Mouse (Mus musculus): ENCODE data around the gene Srgap1.

Srgap1 gene

GRCm38 (mm10) chr10:122046904-122047726 lies at the start of gene Srgap1:
Srgap1 (minus strand) TSS chr10:122047315.
- no peak for DNase-seq (ENCODE audit: low spot score in 2 of 2)

DNA sequence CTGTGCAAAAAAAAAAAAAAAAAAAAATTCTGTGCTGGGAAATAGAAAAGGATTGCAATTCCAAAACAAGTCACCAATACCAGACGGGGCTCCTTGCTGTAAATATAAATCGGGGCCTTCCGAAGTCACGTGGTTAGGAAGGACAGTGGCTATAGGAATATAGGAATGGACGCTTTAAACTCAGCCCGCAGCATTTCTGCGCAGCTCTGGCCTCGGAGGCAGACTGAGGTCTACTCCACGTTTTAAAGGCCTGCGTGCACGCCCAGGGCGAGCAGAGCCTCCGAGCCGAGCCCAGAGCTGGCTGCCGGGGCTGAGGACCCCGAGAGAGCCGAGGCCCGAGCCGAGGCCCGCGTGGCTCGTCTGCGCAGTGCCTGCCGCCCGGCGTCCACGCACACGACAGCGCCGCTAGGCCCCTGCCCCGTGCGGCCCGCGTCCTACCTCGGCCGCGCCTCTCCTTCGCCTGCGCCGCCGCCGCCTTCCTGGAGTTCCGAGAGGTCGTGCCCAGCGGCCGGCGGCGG lies 49.4 kb upstream of the Srgap1 start:
- DNase-seq (ENCODE audit: low spot score in 2 of 2): no peak

DNA sequence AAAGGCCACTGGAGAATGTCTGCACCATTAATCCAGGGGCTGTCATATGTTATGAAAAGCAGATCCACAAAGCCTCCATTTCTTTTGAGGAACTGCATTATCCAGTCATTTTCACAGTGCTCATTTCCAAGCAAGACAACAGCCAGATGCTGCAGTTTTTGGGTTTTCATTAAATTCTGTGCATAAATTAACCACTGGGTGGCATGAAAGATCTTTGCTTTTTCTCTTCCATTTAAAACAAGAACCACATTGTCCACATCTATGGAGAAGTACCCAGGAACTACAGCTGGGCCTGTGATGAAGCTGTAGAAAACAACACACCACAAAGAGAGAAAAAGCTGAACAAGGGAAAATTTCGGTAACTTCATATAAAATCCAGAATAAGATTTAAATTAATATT lies 43.4 kb upstream of the Srgap1 start:
- no peak for DNase-seq (ENCODE audit: low spot score in 2 of 2)

- no peak for DNase-seq (ENCODE audit: low spot score in 2 of 2)
Measured at GRCm38 (mm10) chr10:122081352-122081751, 34.2 kb upstream of the Srgap1 start.

DNA sequence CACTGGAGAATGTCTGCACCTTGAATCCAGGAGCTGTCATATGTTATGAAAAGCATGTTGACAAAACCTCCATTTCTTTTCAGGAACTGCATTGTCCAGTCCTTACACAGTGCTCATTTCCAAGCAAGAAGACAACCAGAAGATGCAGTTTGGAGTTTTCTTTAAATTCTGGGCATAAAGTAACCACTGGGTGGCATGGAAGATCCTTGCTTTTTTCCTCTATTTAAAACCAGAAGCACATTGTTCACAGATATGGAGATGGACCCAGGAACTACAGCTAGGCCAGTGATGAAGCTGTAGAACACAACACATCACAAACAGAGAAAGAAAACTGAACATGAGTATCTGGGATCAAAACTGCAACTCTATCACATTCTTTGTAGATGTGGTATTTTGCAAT lies 22.0 kb upstream of the Srgap1 start:
- no peak for DNase-seq (ENCODE audit: low spot score in 2 of 2)

DNA sequence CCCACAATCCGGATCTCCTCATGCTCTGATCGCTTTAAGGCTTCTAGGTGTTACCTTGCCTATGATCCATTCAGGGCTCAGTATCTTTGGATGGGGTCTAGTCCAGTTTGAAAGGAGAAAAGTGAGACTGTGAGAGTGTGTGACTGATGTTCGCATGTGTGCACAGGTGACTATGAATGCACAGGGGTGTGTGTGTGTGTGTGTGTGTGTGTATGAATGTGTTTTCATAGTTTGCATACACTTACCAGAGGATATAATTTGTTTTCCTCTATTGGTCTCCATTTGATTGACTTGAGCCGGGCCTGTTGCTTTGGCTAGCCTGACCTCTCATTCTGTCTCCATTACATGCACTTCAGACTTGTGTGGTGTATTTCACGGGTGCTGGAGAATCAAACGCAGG lies 8.7 kb upstream of the Srgap1 start:
- no peak for DNase-seq (ENCODE audit: low spot score in 2 of 2)

DNA sequence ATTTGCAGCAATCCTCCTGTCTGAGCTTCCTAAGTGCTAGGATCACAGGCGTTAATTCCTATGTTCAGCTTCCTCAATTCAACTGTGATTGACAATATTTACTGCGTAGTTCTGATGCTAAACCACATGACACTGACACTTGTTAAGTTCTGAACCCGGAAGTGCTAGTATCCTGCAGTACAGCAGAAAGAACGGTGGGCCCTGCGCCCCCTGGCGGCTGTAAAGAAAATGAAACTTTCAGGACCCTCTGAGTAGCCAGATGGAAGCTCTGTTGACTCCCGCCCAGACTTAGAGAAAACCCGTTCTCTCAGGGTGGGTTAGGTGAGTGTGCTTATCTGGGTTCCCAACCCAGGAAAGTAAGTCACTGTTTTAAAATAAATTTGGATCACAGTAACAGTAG lies 7.4 kb upstream of the Srgap1 start:
- peak; percentile 22 to 36 for DNase-seq (ENCODE audit: low spot score in 2 of 2)

DNA sequence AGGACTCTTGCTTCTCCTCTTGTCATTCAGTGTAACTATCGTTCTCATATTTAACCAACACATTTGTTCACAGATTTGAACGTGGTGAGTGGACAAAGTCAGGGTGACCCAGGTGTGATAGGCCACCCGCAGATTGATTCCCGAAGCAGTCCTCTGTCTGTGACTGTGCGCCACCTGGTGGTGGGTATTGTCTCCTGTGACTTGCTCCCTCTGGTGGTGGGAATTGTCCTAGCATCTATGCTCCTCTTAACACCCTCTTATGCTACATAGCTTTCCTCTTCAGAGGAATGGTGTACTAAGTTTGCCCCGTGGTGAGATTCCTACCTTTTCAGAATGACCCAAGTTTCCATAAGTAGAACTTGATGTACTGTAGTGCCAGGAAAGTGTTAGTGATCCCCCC lies 4.7 kb upstream of the Srgap1 start:
- peak; percentile 57 to 77 for DNase-seq (ENCODE audit: low spot score in 2 of 2)

- DNase-seq (ENCODE audit: low spot score in 2 of 2): peak; percentile 45 to 62
Measured at GRCm38 (mm10) chr10:122047727-122048365, 731 bp upstream of the Srgap1 start.

GRCm38 (mm10) chr10:122046511-122046903 lies 608 bp downstream of the Srgap1 start:
- DNase-seq (ENCODE audit: low spot score in 2 of 2): no peak

- DNase-seq (ENCODE audit: low spot score in 2 of 2): no peak
Measured at GRCm38 (mm10) chr10:122045946-122046345, 1.2 kb downstream of the Srgap1 start.

DNA sequence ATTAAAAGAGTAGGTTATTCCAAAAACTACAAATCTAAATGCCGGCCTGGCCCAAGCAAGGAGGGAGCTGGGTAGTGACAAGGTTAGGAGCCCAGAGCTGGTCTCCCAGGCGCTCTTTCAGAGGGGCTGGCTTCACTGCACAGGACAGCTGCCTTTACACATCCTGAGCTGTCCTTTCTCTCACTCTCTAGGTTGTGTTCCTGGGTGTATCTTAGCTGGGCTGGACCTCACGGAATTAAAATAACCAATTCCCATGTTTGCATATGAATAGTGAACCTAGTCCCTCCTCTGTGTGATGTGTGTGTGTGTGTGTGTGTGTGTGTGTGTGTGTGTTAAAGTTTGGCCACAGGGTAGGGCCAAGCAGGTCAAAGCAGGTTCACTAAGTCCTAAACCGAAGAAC lies 2.2 kb downstream of the Srgap1 start:
- no peak for DNase-seq (ENCODE audit: low spot score in 2 of 2)

GRCm38 (mm10) chr10:122040372-122040771 lies 6.7 kb downstream of the Srgap1 start:
- peak in 1 of 2 experiments; percentile 8 for DNase-seq (ENCODE audit: low spot score in 2 of 2)

DNA sequence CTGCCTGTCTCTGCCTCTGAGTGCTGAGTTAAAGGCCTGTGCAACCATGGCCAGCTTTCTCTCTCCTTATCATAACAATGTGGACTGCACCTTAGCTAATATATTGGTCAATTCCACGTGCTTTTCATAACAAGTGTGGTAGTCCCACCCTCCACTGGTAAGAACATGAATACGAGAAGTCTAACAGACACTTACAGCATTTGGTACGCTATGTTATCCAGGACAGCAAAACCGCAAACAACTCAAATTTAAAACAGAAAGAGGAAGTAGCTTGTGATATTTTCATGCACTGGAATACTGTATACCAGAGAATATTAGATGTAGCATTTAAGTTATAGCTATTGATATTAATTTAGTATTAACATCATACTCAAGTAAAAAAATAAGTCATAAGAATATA lies 7.5 kb downstream of the Srgap1 start:
- no peak for DNase-seq (ENCODE audit: low spot score in 2 of 2)

DNA sequence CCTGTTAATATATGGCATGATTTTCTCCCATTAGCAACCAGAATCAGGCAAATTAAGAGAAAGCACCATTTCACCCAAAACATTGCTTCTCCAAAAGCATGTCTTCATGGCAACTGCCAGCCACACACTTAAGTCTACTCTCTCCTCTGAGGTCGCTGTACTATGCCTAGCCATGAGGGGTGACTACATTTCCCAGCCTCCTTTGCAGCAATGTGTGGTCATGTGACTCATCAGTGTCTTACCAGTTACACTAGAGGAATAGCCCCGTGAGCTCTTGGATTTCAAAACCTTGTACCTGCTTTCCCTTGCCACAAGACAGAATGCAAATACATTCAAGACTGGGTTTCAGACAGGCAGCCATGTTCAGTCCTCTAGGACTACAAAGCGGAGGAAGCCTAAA lies 8.6 kb downstream of the Srgap1 start:
- DNase-seq (ENCODE audit: low spot score in 2 of 2): no peak

DNA sequence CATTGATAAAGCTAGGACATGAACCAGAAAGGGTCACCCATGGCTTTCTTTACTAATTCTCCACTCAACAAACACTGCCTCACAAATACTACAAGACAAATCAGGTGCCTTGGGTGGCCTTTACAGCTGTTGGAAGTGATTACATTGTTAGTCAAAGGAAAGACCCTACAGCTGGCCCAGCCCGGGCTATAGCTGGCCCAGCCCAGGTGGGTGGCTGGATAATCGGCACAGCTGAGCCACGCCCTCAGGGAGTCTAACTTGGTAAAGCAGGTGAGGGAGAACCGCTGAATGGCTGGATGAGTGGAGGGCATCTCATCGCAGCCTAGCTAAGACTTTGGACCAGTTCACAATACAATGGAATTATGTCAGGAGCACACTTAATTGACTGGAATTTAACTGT lies 13.8 kb downstream of the Srgap1 start:
- no peak for DNase-seq (ENCODE audit: low spot score in 2 of 2)

GRCm38 (mm10) chr10:122030420-122030819 lies 16.7 kb downstream of the Srgap1 start:
- DNase-seq (ENCODE audit: low spot score in 2 of 2): no peak

GRCm38 (mm10) chr10:122029738-122030137 lies 17.4 kb downstream of the Srgap1 start:
- no peak for DNase-seq (ENCODE audit: low spot score in 2 of 2)

DNA sequence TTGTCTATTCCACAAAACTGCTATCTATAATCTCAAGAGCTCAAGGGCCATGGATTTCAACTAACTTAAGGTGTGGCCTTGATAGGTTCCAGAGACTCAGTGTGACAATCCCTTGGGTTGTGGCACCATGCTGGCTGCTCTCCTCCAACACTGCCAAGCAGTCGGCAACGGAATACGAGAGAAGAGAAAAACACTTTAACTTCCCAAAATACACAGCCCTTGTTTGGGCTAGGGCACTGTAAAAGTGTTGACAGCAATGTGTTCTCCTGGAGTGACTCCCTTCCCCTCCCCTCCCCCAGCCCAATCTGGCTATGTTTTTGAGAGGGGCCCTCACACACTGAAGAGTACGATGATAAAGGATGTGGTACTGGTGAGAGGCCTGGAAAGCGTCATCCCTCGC lies 21.9 kb downstream of the Srgap1 start:
- DNase-seq (ENCODE audit: low spot score in 2 of 2): no peak

DNA sequence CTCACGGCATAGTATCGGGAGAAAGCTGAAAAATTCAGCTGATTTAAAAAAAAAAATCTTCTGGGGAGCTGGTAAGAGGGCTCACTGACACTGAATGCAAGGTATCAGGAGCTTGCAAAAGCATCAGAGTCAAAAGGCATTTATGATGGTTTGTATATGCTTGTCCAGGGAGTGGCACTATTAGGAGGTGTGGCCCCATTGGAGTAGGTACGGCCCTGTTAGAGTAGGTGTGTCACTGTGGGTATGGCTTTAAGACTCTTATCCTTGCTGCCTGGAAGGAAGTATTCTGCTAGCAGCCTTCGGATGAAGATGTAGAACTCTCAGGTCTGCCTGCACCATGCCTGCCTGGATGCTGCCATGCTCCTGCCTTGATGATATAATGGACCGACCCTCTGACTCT lies 26.2 kb downstream of the Srgap1 start:
- DNase-seq (ENCODE audit: low spot score in 2 of 2): no peak

DNA sequence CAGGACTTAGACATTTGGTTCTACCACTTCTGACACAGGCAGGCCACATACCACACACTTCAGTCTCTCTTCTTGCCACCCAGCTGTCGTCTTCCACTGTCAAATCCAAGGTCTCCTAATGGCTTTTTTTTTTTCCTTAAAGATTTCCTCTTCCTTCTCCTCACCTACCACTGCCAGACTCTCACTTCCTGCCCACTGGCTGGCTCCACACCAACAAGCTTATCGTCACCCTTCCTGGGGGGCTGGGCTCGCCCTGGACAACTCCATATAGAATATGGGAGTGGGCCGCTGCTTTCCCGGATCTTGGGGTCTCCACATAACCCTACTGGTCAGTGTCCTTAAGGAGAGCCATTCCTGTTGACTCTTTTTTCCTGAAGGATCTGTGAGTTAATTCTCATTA lies 26.9 kb downstream of the Srgap1 start:
- DNase-seq (ENCODE audit: low spot score in 2 of 2): no peak

- no peak for DNase-seq (ENCODE audit: low spot score in 2 of 2)
Measured at GRCm38 (mm10) chr10:122018594-122019048, 28.5 kb downstream of the Srgap1 start.

- DNase-seq (ENCODE audit: low spot score in 2 of 2): no peak
Measured at GRCm38 (mm10) chr10:122017743-122018142, 29.4 kb downstream of the Srgap1 start.
